In the genomic region with DNA sequence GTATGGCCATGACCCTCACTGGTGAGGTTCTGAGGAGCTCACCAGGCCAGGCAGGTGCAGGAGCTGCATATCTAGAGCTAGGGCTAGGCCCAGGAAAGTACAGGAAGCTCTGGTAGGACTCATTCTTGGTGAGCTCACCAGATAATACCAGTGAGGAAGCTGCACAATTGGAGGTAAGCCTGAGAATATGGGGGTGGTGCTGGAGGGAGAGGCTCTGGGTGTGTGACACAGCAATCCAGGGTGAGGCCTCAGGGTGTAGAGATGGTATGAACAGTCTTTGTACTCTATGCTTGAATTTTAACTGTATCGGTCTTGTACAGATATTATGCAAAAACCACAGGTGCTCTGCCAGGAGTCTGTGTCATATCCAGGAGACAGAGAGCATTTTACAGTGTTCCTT, we compare ENCODE assay signal across 15 mouse cellular contexts. TPM values are rescaled to one million over a fixed set of nuclear protein-coding genes. Genes with fewer than 3 reads are reported as not detected.
"Had no signal": no experiment of that assay in that cellular context is flagged by ENCODE, and none has a peak within 500 bp of the region (broad histone marks: within the 10 kb centered on the region; RNA-seq: fewer than 3 reads in every experiment).

No protein-coding gene starts in this region.

- H3K4me1 ChIP-seq: midbrain, embryonic 13.5 days; midbrain, embryonic 15.5 days; neural tube, embryonic 12.5 days; stomach, embryonic 15.5 days had no signal

- H3K27me3 ChIP-seq: midbrain, embryonic 13.5 days; midbrain, embryonic 15.5 days; neural tube, embryonic 12.5 days; stomach, embryonic 15.5 days had no signal

- H3K27ac ChIP-seq: macrophage; midbrain, embryonic 13.5 days; midbrain, embryonic 15.5 days; neural tube, embryonic 12.5 days; stomach, embryonic 15.5 days; stomach, postnatal 0 days had no signal

- H3K4me3 ChIP-seq: midbrain, embryonic 13.5 days; midbrain, embryonic 15.5 days; neural tube, embryonic 12.5 days; stomach, embryonic 15.5 days had no signal

- DNase-seq: lung, adult 18-20 months; lung, embryonic 14.5 days; lung, postnatal 10 days; right cerebral cortex, postnatal 14 days; thymus, adult 2 months; thymus, postnatal 25 days; thymus, postnatal 4 days had no signal

- H3K4me2 ChIP-seq: lung, embryonic 14.5 days; midbrain, embryonic 11.5 days; midbrain, embryonic 13.5 days; midbrain, embryonic 15.5 days; neural tube, embryonic 12.5 days; stomach, embryonic 15.5 days had no signal

- H3K36me3 ChIP-seq: midbrain, embryonic 13.5 days; midbrain, embryonic 15.5 days; neural tube, embryonic 12.5 days; stomach, embryonic 15.5 days had no signal

- H3K9me3 ChIP-seq: midbrain, embryonic 13.5 days; midbrain, embryonic 15.5 days; neural tube, embryonic 12.5 days; stomach, embryonic 15.5 days had no signal

- H3K9ac ChIP-seq: lung, embryonic 14.5 days; midbrain, embryonic 13.5 days; midbrain, embryonic 15.5 days; neural tube, embryonic 12.5 days; stomach, embryonic 15.5 days had no signal

- ATAC-seq: midbrain, embryonic 13.5 days; midbrain, embryonic 15.5 days had no signal

RNA-seq across cellular contexts. Expression of a gene that starts 40.8 kb away (rescaled TPM):
- total RNA-seq: monocyte, adult 5-6 weeks had no signal
- polyA plus RNA-seq: macrophage had no signal
